Mouse (Mus musculus): ENCODE results near the gene Dip2b. TPM values are rescaled to one million over a fixed set of nuclear protein-coding genes. Genes with fewer than 3 reads are reported as not detected.

The Dip2b gene
- total RNA-seq, 1 experiment from 2014 or later = 14.4 TPM

DNA sequence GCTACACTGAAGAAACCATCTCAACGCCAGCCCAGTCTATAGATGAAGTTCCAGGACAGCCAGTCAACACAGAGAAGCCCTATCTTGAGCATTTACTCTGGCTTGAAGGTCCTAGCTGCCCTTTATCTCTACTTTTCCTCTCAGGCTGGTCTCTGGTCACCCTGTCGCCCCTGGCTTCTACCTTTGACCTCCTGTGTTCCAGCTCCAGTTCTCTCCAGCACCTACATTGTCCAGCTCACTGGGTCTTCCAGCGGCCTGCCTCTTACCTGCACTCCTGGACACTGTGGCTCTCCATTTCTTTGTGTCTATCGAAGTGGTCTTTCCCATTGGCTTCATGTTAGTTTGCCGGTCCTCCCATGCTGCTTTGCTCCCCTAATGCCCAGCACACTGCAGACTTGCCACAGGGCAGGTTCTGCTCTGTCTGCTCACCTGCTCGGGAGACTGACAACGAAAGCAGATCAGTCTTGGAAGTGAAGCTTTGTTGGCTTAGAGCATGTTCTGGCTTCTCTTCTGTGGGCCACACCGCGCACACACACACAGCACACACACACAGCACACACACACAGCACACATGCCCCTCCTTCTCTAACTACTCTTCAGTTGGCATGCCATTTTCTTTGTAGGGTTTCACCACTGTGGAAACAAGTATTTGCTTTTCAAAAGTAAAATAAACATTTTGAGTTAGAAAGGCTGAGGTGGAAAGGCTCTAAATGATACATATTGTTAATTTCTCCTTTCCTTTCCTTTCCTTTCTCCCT lies 35.4 kb downstream of the Dip2b start:
- ATAC-seq (replicated peaks in 1 of 2; ENCODE audit: insufficient read depth in 1 of 2, low FRiP score in 2 of 2, low TSS enrichment in 1 of 2, low read depth in 1 of 2, poor library complexity in 2 of 2, severe bottlenecking in 2 of 2) = no peak

DNA sequence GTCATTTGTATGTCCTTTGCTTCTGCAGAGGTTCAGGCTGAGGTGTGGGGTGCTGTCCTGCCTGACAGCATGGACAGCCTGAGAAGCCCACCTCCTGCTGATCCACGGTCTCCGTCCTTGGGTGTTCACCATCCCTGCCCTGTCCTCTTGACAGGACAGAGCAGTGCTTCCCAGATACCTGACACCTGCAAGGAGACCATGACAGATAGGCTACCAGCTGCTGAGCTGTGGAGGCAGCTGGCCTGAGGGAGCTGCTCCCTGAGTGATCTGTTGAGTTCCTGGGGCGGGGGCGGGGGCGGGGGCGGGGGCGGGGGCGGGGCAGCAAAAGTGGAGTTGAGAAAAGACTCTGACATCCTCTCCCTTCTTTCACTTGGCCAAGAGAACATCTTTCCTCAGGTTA lies 36.3 kb downstream of the Dip2b start:
- no peak for ATAC-seq (replicated peaks in 1 of 2; ENCODE audit: insufficient read depth in 1 of 2, low FRiP score in 2 of 2, low TSS enrichment in 1 of 2, low read depth in 1 of 2, poor library complexity in 2 of 2, severe bottlenecking in 2 of 2)

DNA sequence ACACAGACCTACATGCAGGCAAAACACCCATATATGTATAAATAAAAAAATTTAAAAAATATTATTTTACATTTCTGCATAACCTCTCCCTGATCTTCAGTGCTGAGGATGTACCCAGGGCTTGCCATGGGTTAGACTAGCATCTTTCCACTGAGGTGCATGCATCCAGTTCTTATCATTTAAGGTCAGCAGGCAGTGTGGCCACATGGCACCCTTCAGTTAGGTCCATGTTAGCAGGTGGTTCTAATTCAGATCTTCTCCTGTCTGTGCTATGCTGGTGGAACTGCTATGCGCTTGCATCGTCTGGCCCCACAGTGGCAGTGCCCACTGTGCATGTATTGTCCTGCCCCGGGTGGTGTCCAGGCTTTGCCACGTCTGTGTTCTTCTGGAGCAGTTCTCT lies 37.9 kb downstream of the Dip2b start:
- ATAC-seq (replicated peaks in 1 of 2; ENCODE audit: insufficient read depth in 1 of 2, low FRiP score in 2 of 2, low TSS enrichment in 1 of 2, low read depth in 1 of 2, poor library complexity in 2 of 2, severe bottlenecking in 2 of 2) = no peak

- ATAC-seq (replicated peaks in 1 of 2; ENCODE audit: insufficient read depth in 1 of 2, low FRiP score in 2 of 2, low TSS enrichment in 1 of 2, low read depth in 1 of 2, poor library complexity in 2 of 2, severe bottlenecking in 2 of 2) = peak; percentile 56 to 63; a peak in 2 of 4 replicates
Observed at GRCm38 (mm10) chr15:100080833-100081477, 42.5 kb downstream of the Dip2b start.

- ATAC-seq (replicated peaks in 1 of 2; ENCODE audit: insufficient read depth in 1 of 2, low FRiP score in 2 of 2, low TSS enrichment in 1 of 2, low read depth in 1 of 2, poor library complexity in 2 of 2, severe bottlenecking in 2 of 2) = no peak
Observed at GRCm38 (mm10) chr15:100081478-100081998, 43.1 kb downstream of the Dip2b start.

DNA sequence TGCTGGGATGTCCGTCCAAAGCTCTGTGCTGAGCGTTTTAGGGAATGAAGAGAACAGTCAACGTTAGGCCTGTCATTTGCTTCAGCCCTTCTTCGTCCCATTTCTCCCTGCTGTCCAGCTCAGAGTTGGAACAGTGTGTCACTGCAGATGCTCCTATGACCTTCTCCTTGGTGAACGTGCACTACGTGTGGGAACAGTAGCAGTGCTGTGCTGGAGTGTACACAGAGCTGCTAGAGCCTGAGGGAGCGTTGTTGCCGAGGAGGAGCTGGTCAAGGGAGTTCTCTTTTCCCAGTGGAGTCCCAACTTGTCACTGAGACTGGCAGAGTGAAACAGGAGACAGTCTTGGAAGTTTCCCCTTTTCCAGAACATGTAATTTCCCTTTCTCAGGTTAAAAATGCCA lies 43.6 kb downstream of the Dip2b start:
- ATAC-seq (replicated peaks in 1 of 2; ENCODE audit: insufficient read depth in 1 of 2, low FRiP score in 2 of 2, low TSS enrichment in 1 of 2, low read depth in 1 of 2, poor library complexity in 2 of 2, severe bottlenecking in 2 of 2) = no peak

- no peak for ATAC-seq (replicated peaks in 1 of 2; ENCODE audit: insufficient read depth in 1 of 2, low FRiP score in 2 of 2, low TSS enrichment in 1 of 2, low read depth in 1 of 2, poor library complexity in 2 of 2, severe bottlenecking in 2 of 2)
Observed at GRCm38 (mm10) chr15:100082733-100083132, 44.3 kb downstream of the Dip2b start.

DNA sequence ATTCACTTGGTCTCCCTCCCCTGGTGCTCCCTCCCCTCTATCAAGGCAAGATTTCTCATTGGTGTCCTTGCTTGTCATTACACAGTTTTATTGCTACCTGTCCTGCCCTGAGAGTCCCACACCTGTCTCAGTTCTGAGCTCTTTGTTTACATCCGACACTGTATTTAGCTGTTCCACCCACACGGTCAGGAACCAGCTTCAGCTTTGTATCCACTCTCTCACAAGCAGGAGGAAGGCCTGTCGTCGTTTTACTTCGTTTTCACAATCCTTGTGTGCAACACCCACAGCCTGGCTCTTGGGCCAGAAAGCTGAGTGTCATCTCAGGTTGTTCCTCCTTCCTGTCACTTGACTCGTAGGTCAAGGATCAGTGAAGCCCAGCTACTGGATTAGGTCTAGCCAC lies 45.4 kb downstream of the Dip2b start:
- peak in 1 of 2 experiments; percentile 32; a peak in 1 of 4 replicates for ATAC-seq (replicated peaks in 1 of 2; ENCODE audit: insufficient read depth in 1 of 2, low FRiP score in 2 of 2, low TSS enrichment in 1 of 2, low read depth in 1 of 2, poor library complexity in 2 of 2, severe bottlenecking in 2 of 2)

GRCm38 (mm10) chr15:100084882-100085281 lies 46.4 kb downstream of the Dip2b start:
- no peak; a peak in 1 of 4 replicates for ATAC-seq (replicated peaks in 1 of 2; ENCODE audit: insufficient read depth in 1 of 2, low FRiP score in 2 of 2, low TSS enrichment in 1 of 2, low read depth in 1 of 2, poor library complexity in 2 of 2, severe bottlenecking in 2 of 2)

DNA sequence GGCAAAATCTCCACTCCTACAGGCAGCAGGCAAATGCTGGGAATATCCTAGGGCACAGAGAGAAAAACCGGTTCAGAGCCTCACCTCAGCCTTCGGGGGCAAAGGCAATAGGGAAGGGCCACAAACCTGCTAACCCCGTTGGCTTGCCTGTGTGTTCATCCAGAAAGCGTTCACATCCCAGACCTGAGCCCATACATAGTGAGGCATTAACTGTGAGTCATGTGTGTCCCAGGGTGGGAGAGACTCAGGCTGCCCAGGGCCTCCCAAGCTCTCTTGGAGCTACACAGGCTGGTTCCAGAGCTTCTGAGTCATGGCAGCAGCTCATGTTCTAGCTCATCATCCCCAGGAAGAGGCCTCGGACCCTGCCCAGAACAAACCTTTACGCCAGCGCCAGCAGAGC lies 49.6 kb downstream of the Dip2b start:
- ATAC-seq (replicated peaks in 1 of 2; ENCODE audit: insufficient read depth in 1 of 2, low FRiP score in 2 of 2, low TSS enrichment in 1 of 2, low read depth in 1 of 2, poor library complexity in 2 of 2, severe bottlenecking in 2 of 2) = no peak

GRCm38 (mm10) chr15:100089645-100090053 lies 51.2 kb downstream of the Dip2b start:
- ATAC-seq (replicated peaks in 1 of 2; ENCODE audit: insufficient read depth in 1 of 2, low FRiP score in 2 of 2, low TSS enrichment in 1 of 2, low read depth in 1 of 2, poor library complexity in 2 of 2, severe bottlenecking in 2 of 2) = peak; percentile 19 to 58; a peak in 3 of 4 replicates

- ATAC-seq (replicated peaks in 1 of 2; ENCODE audit: insufficient read depth in 1 of 2, low FRiP score in 2 of 2, low TSS enrichment in 1 of 2, low read depth in 1 of 2, poor library complexity in 2 of 2, severe bottlenecking in 2 of 2) = peak; percentile 13 to 26; a peak in 3 of 4 replicates
Observed at GRCm38 (mm10) chr15:100091818-100092217, 53.4 kb downstream of the Dip2b start.

- ATAC-seq (replicated peaks in 1 of 2; ENCODE audit: insufficient read depth in 1 of 2, low FRiP score in 2 of 2, low TSS enrichment in 1 of 2, low read depth in 1 of 2, poor library complexity in 2 of 2, severe bottlenecking in 2 of 2) = peak; percentile 75 to 80
Observed at GRCm38 (mm10) chr15:100092258-100092657, 53.8 kb downstream of the Dip2b start.

GRCm38 (mm10) chr15:100096587-100097428 lies 58.3 kb downstream of the Dip2b start:
- ATAC-seq (replicated peaks in 1 of 2; ENCODE audit: insufficient read depth in 1 of 2, low FRiP score in 2 of 2, low TSS enrichment in 1 of 2, low read depth in 1 of 2, poor library complexity in 2 of 2, severe bottlenecking in 2 of 2) = no peak

GRCm38 (mm10) chr15:100100336-100100735 lies 61.9 kb downstream of the Dip2b start:
- no peak for ATAC-seq (replicated peaks in 1 of 2; ENCODE audit: insufficient read depth in 1 of 2, low FRiP score in 2 of 2, low TSS enrichment in 1 of 2, low read depth in 1 of 2, poor library complexity in 2 of 2, severe bottlenecking in 2 of 2)

DNA sequence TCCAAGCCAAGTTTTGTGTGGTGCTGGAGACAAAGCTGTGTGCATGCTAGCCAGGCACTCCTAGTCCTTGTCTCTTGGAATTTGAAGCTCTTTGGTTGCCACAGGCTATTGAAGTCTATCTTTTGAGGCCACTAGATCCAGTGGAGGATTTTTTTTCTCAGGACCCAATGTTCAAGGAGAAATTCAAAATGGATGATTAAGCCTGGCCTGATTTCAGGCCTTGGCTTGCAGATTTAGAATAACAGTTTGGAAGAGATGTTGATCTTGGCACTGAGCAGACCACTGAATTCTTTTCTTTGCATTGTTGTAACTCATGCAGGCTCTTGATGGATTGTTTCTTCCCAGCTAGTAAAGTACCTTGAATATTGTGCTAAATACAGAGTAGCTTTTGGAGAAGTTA lies 62.7 kb downstream of the Dip2b start:
- no peak for ATAC-seq (replicated peaks in 1 of 2; ENCODE audit: insufficient read depth in 1 of 2, low FRiP score in 2 of 2, low TSS enrichment in 1 of 2, low read depth in 1 of 2, poor library complexity in 2 of 2, severe bottlenecking in 2 of 2)

DNA sequence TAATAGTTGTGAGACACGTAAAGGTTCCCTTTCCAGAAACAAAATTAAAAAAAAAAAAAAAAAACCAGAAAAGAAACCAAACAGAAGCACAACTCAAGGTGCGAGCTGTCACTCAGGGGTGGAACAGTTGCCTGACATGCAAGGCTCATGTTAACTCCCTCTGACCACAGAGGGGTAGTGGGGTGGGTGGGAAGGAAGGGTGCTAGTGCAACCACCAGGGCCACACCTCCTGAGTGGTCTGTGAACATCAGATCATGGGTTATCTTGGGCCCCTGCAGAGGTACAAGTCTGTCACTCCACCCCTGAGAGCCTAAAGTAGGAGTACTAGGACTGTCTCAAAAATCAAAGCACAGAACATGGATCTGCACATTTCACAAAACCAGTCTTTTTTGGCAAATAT lies 65.7 kb downstream of the Dip2b start:
- ATAC-seq (replicated peaks in 1 of 2; ENCODE audit: insufficient read depth in 1 of 2, low FRiP score in 2 of 2, low TSS enrichment in 1 of 2, low read depth in 1 of 2, poor library complexity in 2 of 2, severe bottlenecking in 2 of 2) = 0 out of 4 replicates have a peak, but pooled peaks have one; percentile 12 to 36

Measured in hematopoietic stem cell, adult 5-6 weeks (primary cell).